Mouse (Mus musculus): Measurements from ENCODE around the gene Akirin2.
A peak's percentile ranks its signal among the peaks of the same experiment; 100 is the strongest.
"Not testable (repeated sequence)": the region's sequence is repeated elsewhere in the genome, so short reads cannot be mapped to it uniquely, and the experiment has no call there.

Gene Akirin2

GRCm38 (mm10) chr4:34550748-34551097 lies at the start of gene Akirin2:
Gene Akirin2, plus strand, starts transcription at chr4:34550937.
- no peak for DNase-seq (ENCODE audit: low read depth, low spot score)

GRCm38 (mm10) chr4:34510305-34510704 lies 40.4 kb upstream of the Akirin2 start:
- no peak for DNase-seq (ENCODE audit: low read depth, low spot score)

DNA sequence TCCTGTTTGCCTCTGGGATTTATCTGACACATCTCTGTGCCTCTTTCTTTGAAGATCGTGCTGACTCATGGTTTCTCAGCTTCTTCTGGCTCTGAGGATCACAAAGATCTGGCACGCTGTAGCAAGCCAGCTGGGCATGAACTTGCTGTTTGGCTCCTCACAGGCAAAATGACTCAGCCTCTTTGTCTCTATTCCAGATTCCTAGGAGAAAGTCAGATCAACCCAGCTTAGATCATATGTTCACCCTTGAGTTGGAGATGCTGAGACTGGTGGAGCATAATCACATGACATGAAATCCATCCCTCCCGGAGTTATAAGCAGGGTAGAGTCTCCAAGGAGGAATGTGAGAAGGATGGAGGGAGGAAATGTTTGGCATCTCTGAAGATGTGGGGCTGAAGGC lies 27.9 kb upstream of the Akirin2 start:
- peak; percentile 99 for DNase-seq (ENCODE audit: low read depth, low spot score)

- DNase-seq (ENCODE audit: low read depth, low spot score): peak; percentile 59
Observed at GRCm38 (mm10) chr4:34523586-34523985, 27.2 kb upstream of the Akirin2 start.

DNA sequence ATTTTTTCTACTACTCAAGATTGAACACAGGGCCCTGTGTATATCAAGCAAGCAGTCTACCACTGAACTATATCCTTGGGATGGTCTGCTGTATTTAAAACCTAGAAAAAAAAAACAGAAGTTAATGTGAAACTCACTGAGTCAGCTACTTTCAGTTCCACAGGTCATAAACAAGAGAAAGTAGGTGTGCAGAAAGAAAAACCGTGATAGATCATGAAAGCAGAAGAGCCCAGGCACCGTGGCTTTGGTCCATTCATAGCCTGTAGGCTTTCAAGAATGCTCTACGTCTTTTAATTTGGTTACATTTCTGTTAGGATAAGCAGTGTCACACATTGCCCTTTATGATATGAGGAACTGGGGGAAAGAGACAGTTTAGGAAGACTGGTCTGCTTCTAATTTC lies 24.0 kb upstream of the Akirin2 start:
- DNase-seq (ENCODE audit: low read depth, low spot score): peak; percentile 23

DNA sequence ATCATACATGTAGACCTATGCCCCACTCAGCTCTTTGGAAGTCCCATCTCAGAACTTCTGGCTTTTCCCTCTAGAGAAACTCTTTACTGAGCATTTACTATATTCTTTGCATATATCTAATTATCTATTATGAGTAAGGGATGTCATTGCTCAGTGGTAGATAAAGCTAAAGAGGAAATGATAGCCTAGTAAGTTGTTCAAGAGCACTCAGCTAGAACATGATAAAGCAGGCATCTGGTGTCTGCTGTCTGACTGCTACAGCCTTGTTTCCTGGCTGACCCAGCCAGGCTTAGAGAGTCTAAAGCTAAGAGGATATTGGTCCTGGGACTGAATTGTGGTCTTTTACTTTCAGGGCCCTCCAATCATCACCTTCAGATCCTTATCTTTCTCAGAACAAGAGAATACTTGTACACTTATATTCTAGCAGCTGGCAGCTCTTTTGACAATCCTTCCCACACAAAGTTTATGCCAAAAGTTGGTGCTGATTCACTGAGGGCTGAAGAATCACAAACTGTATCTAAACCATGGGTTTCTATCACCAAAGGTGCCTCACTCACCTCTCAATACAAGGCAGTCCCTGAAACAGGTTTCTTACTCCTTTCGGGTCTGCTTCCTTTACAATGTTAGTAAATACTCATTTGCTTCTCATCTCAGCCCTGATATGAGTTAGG lies 22.2 kb upstream of the Akirin2 start:
- peak; percentile 60 for DNase-seq (ENCODE audit: low read depth, low spot score)

DNA sequence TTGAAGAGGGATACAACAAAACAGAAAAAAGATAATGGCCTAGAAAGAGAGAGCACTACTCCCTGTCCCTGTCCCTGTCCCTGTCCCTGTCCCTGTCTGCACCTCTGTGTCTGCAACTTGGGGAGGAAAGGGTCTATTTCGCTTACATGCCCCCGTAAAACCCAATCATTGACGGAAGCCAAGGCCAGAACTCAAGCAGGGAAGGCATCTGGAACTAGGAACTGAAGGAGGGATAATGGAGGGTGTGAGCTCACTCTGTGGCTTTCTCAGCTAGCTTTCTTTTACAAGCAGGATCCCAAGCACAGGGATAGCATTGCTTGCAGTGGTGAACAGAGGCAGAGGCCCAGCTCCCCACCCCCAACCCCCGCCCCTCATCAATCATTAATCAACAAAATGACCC lies 21.4 kb upstream of the Akirin2 start:
- peak; percentile 24 for DNase-seq (ENCODE audit: low read depth, low spot score)

DNA sequence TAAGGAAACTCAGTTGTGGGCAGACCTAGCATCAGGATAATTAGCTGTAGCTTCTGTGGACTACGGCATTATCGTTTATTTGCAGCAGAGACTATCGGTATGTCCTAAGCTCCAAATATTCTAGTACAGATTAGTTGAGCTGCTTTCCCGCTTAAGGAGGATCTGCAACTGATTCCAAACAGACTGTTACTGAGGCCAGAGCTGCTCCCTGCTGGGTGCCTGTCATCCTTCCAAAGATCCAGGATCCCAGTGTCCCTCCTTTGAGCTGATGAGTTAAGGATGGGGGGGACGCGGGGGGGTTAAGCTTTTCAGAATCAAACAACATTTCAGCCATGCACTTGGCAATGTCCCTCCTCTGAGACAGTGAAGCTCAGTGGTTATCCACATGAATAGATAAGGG lies 20.8 kb upstream of the Akirin2 start:
- DNase-seq (ENCODE audit: low read depth, low spot score): peak; percentile 85

DNA sequence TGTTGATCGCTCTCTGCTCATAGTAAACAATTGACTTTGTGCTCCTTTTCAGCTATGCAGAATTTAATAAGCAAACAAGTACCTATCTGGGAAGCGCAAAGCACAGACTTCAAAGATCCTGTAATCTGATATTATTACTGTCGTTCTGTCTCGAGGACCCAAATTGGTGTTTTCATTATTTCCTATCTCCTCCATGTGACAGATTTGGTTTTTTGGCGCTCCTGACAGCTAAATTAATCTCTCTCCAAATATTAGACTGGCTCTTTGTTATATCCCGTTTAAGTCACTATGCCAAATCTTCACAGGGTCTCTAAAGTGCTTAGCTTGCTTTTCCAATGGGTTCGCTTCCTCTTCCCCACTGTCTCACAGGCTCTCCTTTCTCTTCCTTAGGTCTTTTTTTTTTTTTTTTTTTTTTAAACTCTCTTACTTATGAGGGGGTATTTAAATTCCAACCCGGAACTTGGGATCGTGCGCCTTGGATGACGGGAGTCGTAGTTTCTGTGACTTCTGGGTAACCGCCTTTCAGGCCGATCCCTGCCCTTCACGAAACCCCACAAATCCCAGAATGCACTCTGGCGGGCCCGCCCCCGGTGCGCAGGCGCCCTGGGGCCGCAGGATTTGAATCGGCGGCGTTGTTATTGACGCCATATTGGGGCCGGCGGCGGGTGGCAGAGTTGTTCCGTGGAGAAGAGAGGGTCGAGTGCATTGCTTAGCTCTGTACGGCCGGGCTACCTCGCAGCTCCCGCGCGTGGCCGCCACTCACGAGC lies 573 bp upstream of the Akirin2 start:
- peak; percentile 100 for DNase-seq (ENCODE audit: low read depth, low spot score)

- peak; percentile 62 for DNase-seq (ENCODE audit: low read depth, low spot score)
Observed at GRCm38 (mm10) chr4:34551098-34551809, 517 bp downstream of the Akirin2 start.

- DNase-seq (ENCODE audit: low read depth, low spot score): no peak
Observed at GRCm38 (mm10) chr4:34551966-34552365, 1.2 kb downstream of the Akirin2 start.

- DNase-seq (ENCODE audit: low read depth, low spot score): no peak
Observed at GRCm38 (mm10) chr4:34554596-34554995, 3.9 kb downstream of the Akirin2 start.

- no peak for DNase-seq (ENCODE audit: low read depth, low spot score)
Observed at GRCm38 (mm10) chr4:34555604-34556003, 4.9 kb downstream of the Akirin2 start.

GRCm38 (mm10) chr4:34556183-34556582 lies 5.4 kb downstream of the Akirin2 start:
- DNase-seq (ENCODE audit: low read depth, low spot score): no peak

DNA sequence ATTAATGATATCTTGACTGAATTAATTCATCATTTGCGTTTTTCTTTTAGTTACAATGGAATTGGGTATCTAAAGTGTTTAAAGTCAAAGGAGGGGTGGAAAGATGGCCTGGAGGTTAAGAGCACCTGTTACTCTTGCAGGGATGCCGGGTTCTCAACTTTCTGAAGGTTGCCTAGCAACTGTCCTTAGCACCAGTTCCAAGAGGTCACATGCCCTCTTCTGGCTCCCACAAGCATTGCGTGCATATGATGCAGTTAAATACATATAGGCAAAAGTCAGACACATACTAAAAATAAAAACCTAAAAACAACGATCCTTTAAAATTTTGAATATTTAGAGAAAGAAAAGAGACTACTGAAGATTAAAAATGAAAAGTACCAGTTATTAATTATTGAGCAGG lies 10.2 kb downstream of the Akirin2 start:
- peak; percentile 72 for DNase-seq (ENCODE audit: low read depth, low spot score)

DNA sequence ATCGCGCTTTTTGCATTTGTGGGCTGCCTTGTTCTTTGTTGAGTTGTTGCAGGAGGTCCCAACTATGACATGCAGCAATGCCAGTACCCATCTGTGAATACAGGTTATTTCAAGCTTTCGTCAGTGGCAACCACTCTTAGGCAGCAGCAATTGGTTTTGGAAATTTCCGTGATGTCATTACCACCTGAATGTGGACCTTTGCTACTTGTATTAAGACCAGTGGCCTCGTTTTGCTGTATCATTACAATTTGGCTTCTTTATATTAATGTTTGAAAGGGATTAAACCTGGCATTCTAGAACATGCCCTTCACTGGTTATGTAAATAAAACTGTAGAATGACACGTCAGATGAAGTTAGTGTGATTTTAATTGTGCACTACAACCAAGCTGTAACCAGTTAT lies 15.5 kb downstream of the Akirin2 start:
- DNase-seq (ENCODE audit: low read depth, low spot score): no peak

DNA sequence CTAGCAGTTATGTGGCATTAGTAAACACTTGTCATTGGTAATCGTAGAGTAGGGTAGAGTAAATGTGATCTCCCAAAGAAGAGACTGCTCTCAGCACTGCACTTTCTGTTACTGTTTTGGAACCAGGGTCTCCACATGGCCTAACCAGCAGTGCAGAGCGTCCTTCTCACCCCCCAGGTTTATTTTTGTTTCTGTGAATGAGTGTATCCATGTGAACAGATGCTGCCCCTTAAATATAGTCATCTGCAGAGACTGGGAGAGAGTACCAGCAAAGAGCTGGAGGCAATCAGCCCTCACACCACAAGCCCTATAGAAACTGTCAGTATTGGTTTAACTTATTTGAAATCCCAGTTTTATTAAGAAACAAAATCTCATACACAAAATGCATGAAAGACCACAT lies 22.1 kb downstream of the Akirin2 start:
- DNase-seq (ENCODE audit: low read depth, low spot score): peak; percentile 59

GRCm38 (mm10) chr4:34577028-34577427 lies 26.3 kb downstream of the Akirin2 start:
- DNase-seq (ENCODE audit: low read depth, low spot score): peak; percentile 54

DNA sequence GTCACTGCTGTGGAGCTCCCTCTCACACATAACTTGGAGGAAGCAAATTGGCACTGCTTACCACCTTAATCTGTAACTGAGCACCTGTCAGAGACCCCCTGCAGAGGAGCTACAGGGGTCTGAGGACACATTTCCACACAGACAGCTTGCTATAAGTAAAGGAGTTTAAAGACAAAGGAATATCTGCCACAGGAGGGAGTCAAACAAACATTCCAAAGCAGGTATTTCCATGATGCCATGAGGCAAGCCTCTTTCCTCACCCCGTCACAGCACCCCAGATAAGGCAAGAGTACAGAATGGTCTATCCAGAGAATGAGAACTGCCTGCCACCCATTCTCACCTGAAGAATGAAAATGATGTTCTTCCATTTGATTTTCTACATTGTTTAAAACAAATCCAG lies 28.5 kb downstream of the Akirin2 start:
- no peak for DNase-seq (ENCODE audit: low read depth, low spot score)

DNA sequence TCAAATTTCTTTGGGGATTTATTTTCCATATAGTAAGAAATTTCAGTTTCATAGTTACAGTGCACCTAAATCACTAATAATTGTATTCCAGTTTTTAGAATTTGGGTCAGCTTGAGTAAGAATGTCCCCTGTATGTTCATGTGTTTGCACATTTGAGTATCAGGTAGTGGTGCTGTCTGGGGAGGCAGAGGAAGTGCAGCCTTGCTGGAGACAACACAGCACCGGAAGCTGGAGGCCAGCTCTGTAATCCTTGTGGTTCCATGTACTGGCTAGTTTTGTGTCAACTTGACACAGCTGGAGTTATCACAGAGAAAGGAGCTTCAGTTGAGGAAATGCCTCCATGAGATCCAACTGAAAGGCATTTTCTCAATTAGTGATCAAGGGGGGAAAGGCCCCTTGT lies 30.8 kb downstream of the Akirin2 start:
- not testable (repeated sequence) for DNase-seq (ENCODE audit: low read depth, low spot score)

DNA sequence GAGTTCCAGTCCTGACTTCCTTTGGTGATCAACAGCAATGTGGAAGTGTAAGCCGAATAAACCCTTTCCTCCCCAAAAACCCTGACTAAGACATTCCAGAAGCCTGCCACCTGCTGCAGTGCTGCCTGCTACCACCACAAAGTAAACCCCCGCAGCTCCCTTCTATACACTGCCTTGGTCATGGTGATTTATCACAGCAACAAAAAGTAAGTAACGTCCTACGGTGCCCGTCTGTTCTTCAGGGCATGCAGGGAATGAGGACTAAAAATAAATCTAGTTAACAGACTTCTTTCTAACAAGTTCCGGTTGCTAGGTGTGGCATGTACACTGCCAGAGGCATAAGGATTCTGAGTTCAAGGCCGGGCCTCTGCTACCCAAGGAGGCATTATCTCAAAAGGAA lies 31.3 kb downstream of the Akirin2 start:
- DNase-seq (ENCODE audit: low read depth, low spot score): peak; percentile 73

- peak; percentile 41 for DNase-seq (ENCODE audit: low read depth, low spot score)
Observed at GRCm38 (mm10) chr4:34582476-34582875, 31.7 kb downstream of the Akirin2 start.

DNA sequence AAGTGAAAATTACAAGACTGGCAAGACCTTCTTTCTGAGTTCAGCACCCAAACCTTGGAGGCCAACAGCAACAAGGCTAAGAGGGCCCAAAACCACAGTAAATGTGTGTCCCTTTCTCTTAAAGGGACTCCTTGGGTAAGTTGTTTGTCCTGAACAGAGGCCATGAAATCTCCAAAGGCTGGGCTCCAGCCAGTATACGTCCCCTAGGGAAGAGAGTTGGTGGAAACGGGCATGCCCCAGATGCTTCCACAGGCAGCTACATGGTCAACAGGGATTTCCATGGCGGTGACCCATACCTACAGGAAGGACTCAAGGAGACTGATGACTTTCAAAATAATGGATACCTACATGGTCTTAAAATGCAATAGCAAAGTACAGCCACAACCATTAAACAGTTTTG lies 32.7 kb downstream of the Akirin2 start:
- no peak for DNase-seq (ENCODE audit: low read depth, low spot score)
